Mouse (Mus musculus) heart, embryonic 15.5 days (tissue): ENCODE measurements at regions not wholly inside any gene's neighbourhood (a gene's known extent, or its start where the extent isn't known, plus 50 kb on each side); places are given as distances from the start of the nearest gene placed in this dataset.

ENCODE experiments used
- ATAC-seq: fragments of 200-750 bp; cut with Nextera tagmentation; replicated peaks from 2 replicates; pipeline ENCODE4 v1.8.0; 2017; ENCODE audit warnings: low read depth, moderate TSS enrichment; ENCODE audit not compliant: insufficient number of reproducible peaks, insufficient read depth, low FRiP score
- H3K27ac ChIP-seq: fragments of 300-500 bp; sonication (generic); 2 replicates; pipeline ENCODE4 v1.5.1; 2015; ENCODE audit warnings: mild to moderate bottlenecking, inconsistent platforms
- H3K27me3 ChIP-seq: fragments of 300-500 bp; sonication (generic); 2 replicates; pipeline ENCODE4 v1.6.1; 2015; ENCODE audit warnings: inconsistent platforms
- H3K36me3 ChIP-seq: fragments of 300-500 bp; sonication (generic); 2 replicates; pipeline ENCODE4 v1.6.1; 2015; ENCODE audit warnings: mild to moderate bottlenecking, inconsistent platforms
- H3K4me1 ChIP-seq: fragments of 300-500 bp; sonication (generic); replicated peaks from 2 replicates; pipeline ENCODE4 v1.6.1; 2015; ENCODE audit warnings: inconsistent platforms
- H3K4me2 ChIP-seq: fragments of 300-500 bp; sonication (generic); 2 replicates; pipeline ENCODE4 v1.6.1; 2015; ENCODE audit warnings: inconsistent platforms, mild to moderate bottlenecking, moderate library complexity
- H3K4me3 ChIP-seq: fragments of 300-500 bp; sonication (generic); 2 replicates; pipeline ENCODE4 v1.5.1; 2015; ENCODE audit warnings: mild to moderate bottlenecking, inconsistent platforms
- H3K9ac ChIP-seq: fragments of 300-500 bp; sonication (generic); 2 replicates; pipeline ENCODE4 v1.6.1; 2015; ENCODE audit warnings: mild to moderate bottlenecking, inconsistent platforms
- H3K9me3 ChIP-seq: fragments of 300-500 bp; sonication (generic); replicated peaks from 2 replicates; pipeline ENCODE4 v1.6.1; 2016; ENCODE audit warnings: inconsistent platforms
- WGBS: fragments of 180-500 bp; shearing (Covaris S2); methylation state at CpG from one replicate; pipeline ENCODE4 v1.1.7; 2015; ENCODE audit warnings: mixed read lengths; 5-methylcytosine and 5-hydroxymethylcytosine counted together

- Histone ChIP-seq H3K4me2 (no peak overlapping the region), H3K36me3 (no peaks in the 10 kb centered on the region), H3K27me3 (no peaks in the 10 kb centered on the region), H3K9ac (no peak overlapping the region), H3K4me1 (no peaks in the 10 kb centered on the region), H3K27ac (no peak overlapping the region), H3K9me3 (no peaks in the 10 kb centered on the region), H3K4me3 (no peak overlapping the region)
- no peak for ATAC-seq
- WGBS: 69% methylated on average over 5 of the region's 5 CpGs
Measured at GRCm38 (mm10) chr12:90876230-90877005, 138.2 kb upstream of the Dio2 start.

GRCm38 (mm10) chr12:90874840-90875239 is 136.6 kb upstream of the Dio2 start:
- Histone ChIP-seq H3K27ac (no peak overlapping the region), H3K9ac (no peak overlapping the region), H3K27me3 (no peaks in the 10 kb centered on the region), H3K4me3 (no peak overlapping the region), H3K4me2 (no peak overlapping the region), H3K36me3 (no peaks in the 10 kb centered on the region), H3K4me1 (no peaks in the 10 kb centered on the region), H3K9me3 (no peaks in the 10 kb centered on the region)
- WGBS: 87% methylated on average over 3 of the region's 3 CpGs
- ATAC-seq: no peak

- Histone ChIP-seq H3K4me3 (no peak overlapping the region), H3K4me2 (no peak overlapping the region), H3K27me3 (no peaks in the 10 kb centered on the region), H3K4me1 (no peaks in the 10 kb centered on the region), H3K9ac (no peak overlapping the region), H3K9me3 (no peaks in the 10 kb centered on the region), H3K36me3 (no peaks in the 10 kb centered on the region), H3K27ac (no peak overlapping the region)
- 91% methylated on average over 3 of the region's 3 CpGs for WGBS
- ATAC-seq: no peak
Measured at GRCm38 (mm10) chr12:90873959-90874358, 135.7 kb upstream of the Dio2 start.

- H3K9ac ChIP-seq: no peak overlapping the region
- no peak for ATAC-seq
- no peak overlapping the region for H3K4me2 ChIP-seq
- H3K36me3 ChIP-seq: no peaks in the 10 kb centered on the region
- H3K4me3 ChIP-seq: no peak overlapping the region
- H3K27ac ChIP-seq: no peak overlapping the region
- WGBS: 79% methylated on average over 4 of the region's 4 CpGs
- H3K27me3 ChIP-seq: no peaks in the 10 kb centered on the region
- H3K4me1 ChIP-seq: no peaks in the 10 kb centered on the region
- no peaks in the 10 kb centered on the region for H3K9me3 ChIP-seq
Measured at GRCm38 (mm10) chr12:90866597-90866996, 128.4 kb upstream of the Dio2 start.

- H3K36me3 ChIP-seq: no peaks in the 10 kb centered on the region
- no peak overlapping the region for H3K4me2 ChIP-seq
- H3K27me3 ChIP-seq: no peaks in the 10 kb centered on the region
- ATAC-seq: no peak
- WGBS: 87% methylated on average over 3 of the region's 3 CpGs
- no peaks in the 10 kb centered on the region for H3K9me3 ChIP-seq
- no peak overlapping the region for H3K9ac ChIP-seq
- no peak overlapping the region for H3K4me3 ChIP-seq
- H3K4me1 ChIP-seq: no peaks in the 10 kb centered on the region
- no peak overlapping the region for H3K27ac ChIP-seq
Measured at GRCm38 (mm10) chr12:90862632-90863031, 124.4 kb upstream of the Dio2 start.

GRCm38 (mm10) chr12:90857746-90858145 is 119.5 kb upstream of the Dio2 start:
- no peak for ATAC-seq
- Histone ChIP-seq H3K4me3 (no peak overlapping the region), H3K27me3 (no peaks in the 10 kb centered on the region), H3K4me2 (no peak overlapping the region), H3K9ac (no peak overlapping the region), H3K27ac (no peak overlapping the region; the same call in 1 of the 2 replicates), H3K9me3 (no peaks in the 10 kb centered on the region), H3K36me3 (no peaks in the 10 kb centered on the region), H3K4me1 (no peaks in the 10 kb centered on the region)
- WGBS: 29% methylated on average over 3 of the region's 3 CpGs

GRCm38 (mm10) chr12:90810666-90811065 is 72.4 kb upstream of the Dio2 start:
- no peaks in the 10 kb centered on the region for H3K27me3 ChIP-seq
- H3K9ac ChIP-seq: no peak overlapping the region
- WGBS: 72% methylated on average over 6 of the region's 6 CpGs
- no peaks in the 10 kb centered on the region for H3K36me3 ChIP-seq
- H3K4me3 ChIP-seq: no peak overlapping the region
- no peak overlapping the region for H3K27ac ChIP-seq
- no peaks in the 10 kb centered on the region for H3K9me3 ChIP-seq
- no peaks in the 10 kb centered on the region for H3K4me1 ChIP-seq
- ATAC-seq: no peak
- H3K4me2 ChIP-seq: no peak overlapping the region

GRCm38 (mm10) chr12:90790562-90790961 is 52.3 kb upstream of the Dio2 start:
- no peaks in the 10 kb centered on the region for H3K27me3 ChIP-seq
- no peaks in the 10 kb centered on the region for H3K36me3 ChIP-seq
- no peak overlapping the region for H3K4me3 ChIP-seq
- H3K9me3 ChIP-seq: no peaks in the 10 kb centered on the region
- H3K4me1 ChIP-seq: no peaks in the 10 kb centered on the region
- WGBS: 92% methylated on average over 2 of the region's 2 CpGs
- H3K27ac ChIP-seq: no peak overlapping the region
- no peak overlapping the region for H3K9ac ChIP-seq
- no peak for ATAC-seq
- H3K4me2 ChIP-seq: no peak overlapping the region
